Mouse (Mus musculus): ENCODE results near the gene Ccr6. TPM values are rescaled to one million over a fixed set of nuclear protein-coding genes. Genes with fewer than 3 reads are reported as not detected.
"Not testable (repeated sequence)": the region's sequence is repeated elsewhere in the genome, so short reads cannot be mapped to it uniquely, and the experiment has no call there.

The Ccr6 gene
- polyA plus RNA-seq, 1 experiment from 2014 or later: 0.46 TPM

DNA sequence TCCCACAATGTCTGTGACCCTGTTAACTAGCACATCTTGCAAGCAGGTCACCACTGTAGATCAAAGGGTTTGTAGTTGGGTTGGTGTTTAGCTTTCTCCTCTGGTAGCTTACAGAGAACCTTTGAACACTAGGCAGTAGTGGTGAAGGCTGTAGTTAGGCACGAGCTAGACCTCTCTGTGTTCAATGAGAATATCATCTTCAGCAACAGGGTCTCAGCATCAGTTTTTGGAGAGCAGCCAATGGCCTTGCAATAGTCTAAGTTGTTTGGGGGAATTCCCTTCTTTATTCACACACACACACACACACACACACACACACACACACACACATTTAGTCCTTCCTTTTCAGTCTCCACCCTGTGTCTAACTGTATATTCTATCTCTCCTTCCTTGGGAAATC lies 32.4 kb upstream of the Ccr6 start:
- Histone ChIP-seq H3K9me3 (ENCODE audit: control insufficient read depth) (no peaks in the 10 kb centered on the region), H3K4me1 (replicated peaks; ENCODE audit: control insufficient read depth, insufficient read depth, low read length) (0 out of 2 replicates have a peak, but pooled peaks cover 3% of the 10 kb centered on the region), H3K27ac (ENCODE audit: low read depth, low read length) (no peak overlapping the region), H3K4me2 (replicated peaks; ENCODE audit: low read depth) (no peak overlapping the region), H3K9ac (ENCODE audit: low read depth, low read length) (no peak overlapping the region), H3K27me3 (replicated peaks; ENCODE audit: control insufficient read depth, insufficient read depth, low read length) (no peaks in the 10 kb centered on the region), H3K4me3 (ENCODE audit: low read depth, low read length) (no peak overlapping the region), H3K36me3 (ENCODE audit: control insufficient read depth, insufficient read depth) (no peaks in the 10 kb centered on the region; the same call in 1 of the 2 replicates)
- ATAC-seq: no peak
- 61% methylated on average over 1 of the region's 1 CpGs for WGBS
- no peak for TF ChIP-seq CTCF (IDR thresholded peaks at IDR 0.05; ENCODE audit: low read depth)

DNA sequence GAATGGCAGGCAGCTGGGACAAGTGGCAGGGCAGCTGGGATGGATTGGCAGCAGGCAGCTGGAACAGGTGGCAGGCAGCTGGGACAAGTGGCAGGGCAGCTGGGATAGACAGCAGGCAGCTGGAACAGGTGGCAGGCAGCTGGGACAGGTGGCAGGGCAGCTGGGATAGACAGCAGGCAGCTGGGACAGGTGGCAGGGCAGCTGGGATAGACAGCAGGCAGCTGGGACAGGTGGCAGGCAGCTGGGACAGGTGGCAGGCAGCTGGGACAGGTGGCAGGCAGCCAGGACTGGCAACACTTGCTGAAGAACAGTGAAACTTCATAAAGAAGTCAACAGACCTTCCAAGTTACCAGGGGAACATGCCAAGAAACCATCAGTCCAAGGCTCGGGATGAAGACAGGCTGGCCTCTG lies 30.6 kb upstream of the Ccr6 start:
- H3K9ac ChIP-seq (ENCODE audit: low read depth, low read length); H3K4me2 ChIP-seq (replicated peaks; ENCODE audit: low read depth); H3K4me3 ChIP-seq (ENCODE audit: low read depth, low read length); H3K36me3 ChIP-seq (ENCODE audit: control insufficient read depth, insufficient read depth); H3K27ac ChIP-seq (ENCODE audit: low read depth, low read length); H3K27me3 ChIP-seq (replicated peaks; ENCODE audit: control insufficient read depth, insufficient read depth, low read length); ATAC-seq; H3K9me3 ChIP-seq (ENCODE audit: control insufficient read depth); H3K4me1 ChIP-seq (replicated peaks; ENCODE audit: control insufficient read depth, insufficient read depth, low read length): not testable (repeated sequence)
- 79% methylated on average over 1 of the region's 1 CpGs for WGBS

DNA sequence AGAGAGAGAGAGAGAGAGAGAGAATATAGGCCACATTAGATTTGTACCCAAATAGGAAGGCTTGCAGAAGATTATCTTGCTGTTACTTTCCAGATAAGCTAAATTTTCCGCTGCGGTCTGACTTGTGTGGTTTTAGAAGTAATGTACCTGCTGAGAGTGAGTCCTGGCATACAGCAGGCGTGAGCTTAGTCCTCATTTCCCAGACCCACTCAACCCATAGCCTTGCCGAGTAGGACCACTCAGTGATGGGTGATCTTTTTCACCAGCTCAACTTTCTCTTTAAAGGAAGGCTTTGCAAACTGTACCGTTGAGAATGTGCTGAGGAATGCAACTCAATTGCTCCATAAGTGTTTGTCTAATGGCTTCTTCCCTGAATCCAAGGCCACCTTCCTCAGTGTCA lies 29.2 kb upstream of the Ccr6 start:
- no peak for ATAC-seq
- H3K4me2 ChIP-seq (replicated peaks; ENCODE audit: low read depth): no peak overlapping the region
- H3K4me1 ChIP-seq (replicated peaks; ENCODE audit: control insufficient read depth, insufficient read depth, low read length): 0 out of 2 replicates have a peak, but pooled peaks cover 3% of the 10 kb centered on the region
- H3K4me3 ChIP-seq (ENCODE audit: low read depth, low read length): no peak overlapping the region
- H3K9me3 ChIP-seq (ENCODE audit: control insufficient read depth): no peaks in the 10 kb centered on the region
- 77% methylated on average over 5 of the region's 5 CpGs for WGBS
- H3K9ac ChIP-seq (ENCODE audit: low read depth, low read length): no peak overlapping the region
- no peak for TF ChIP-seq CTCF (IDR thresholded peaks at IDR 0.05; ENCODE audit: low read depth)
- H3K27ac ChIP-seq (ENCODE audit: low read depth, low read length): no peak overlapping the region
- H3K36me3 ChIP-seq (ENCODE audit: control insufficient read depth, insufficient read depth): no peaks in the 10 kb centered on the region; the same call in 1 of the 2 replicates
- no peaks in the 10 kb centered on the region for H3K27me3 ChIP-seq (replicated peaks; ENCODE audit: control insufficient read depth, insufficient read depth, low read length)

DNA sequence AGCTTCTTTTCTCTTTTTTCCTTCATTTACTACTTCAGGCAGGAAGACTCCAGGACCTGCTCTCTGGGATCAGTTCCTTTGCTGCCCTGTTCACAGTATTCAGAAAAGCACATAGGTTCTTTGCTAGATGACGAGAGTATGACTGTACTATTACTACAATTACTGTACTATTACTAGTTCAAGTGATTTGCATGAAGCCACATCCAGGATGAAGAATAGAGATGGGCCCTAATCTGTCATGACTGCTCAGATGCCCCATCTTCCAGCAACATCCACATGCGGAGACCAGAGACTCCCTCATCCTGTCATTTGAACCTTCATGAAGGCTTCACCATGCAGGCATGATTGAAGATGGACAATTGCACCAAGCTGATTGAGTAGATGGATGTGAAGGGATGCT lies 26.1 kb upstream of the Ccr6 start:
- WGBS: 94% methylated on average over 2 of the region's 2 CpGs
- H3K27ac ChIP-seq (ENCODE audit: low read depth, low read length): no peak overlapping the region
- ATAC-seq: no peak
- H3K4me1 ChIP-seq (replicated peaks; ENCODE audit: control insufficient read depth, insufficient read depth, low read length): no peaks in the 10 kb centered on the region
- no peaks in the 10 kb centered on the region for H3K9me3 ChIP-seq (ENCODE audit: control insufficient read depth)
- no peaks in the 10 kb centered on the region for H3K27me3 ChIP-seq (replicated peaks; ENCODE audit: control insufficient read depth, insufficient read depth, low read length)
- no peak for TF ChIP-seq CTCF (IDR thresholded peaks at IDR 0.05; ENCODE audit: low read depth)
- no peaks in the 10 kb centered on the region for H3K36me3 ChIP-seq (ENCODE audit: control insufficient read depth, insufficient read depth)
- H3K4me2 ChIP-seq (replicated peaks; ENCODE audit: low read depth): no peak overlapping the region
- no peak overlapping the region for H3K9ac ChIP-seq (ENCODE audit: low read depth, low read length)
- H3K4me3 ChIP-seq (ENCODE audit: low read depth, low read length): no peak overlapping the region

DNA sequence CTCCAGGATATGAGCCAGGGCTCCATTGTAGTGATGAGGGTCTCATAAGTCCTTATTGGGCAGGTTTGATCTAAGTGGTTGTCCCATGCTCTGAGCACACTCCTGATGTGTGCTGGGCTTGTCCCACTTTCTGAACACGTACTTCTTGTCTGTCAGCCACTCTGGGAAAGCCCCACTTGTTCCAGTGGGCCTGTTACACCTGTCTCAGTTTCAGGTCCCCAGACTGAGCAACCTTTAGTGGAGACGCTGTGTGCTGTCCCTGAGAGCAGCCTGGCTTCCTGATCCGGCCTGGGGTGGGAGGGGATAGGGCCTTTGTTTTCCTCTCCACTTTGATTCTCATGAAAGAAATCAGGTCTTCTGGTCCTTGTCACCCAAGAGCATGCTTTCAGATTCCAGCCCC lies 25.7 kb upstream of the Ccr6 start:
- H3K9ac ChIP-seq (ENCODE audit: low read depth, low read length): no peak overlapping the region
- H3K4me3 ChIP-seq (ENCODE audit: low read depth, low read length): no peak overlapping the region
- no peak for TF ChIP-seq CTCF (IDR thresholded peaks at IDR 0.05; ENCODE audit: low read depth)
- H3K9me3 ChIP-seq (ENCODE audit: control insufficient read depth): no peaks in the 10 kb centered on the region
- H3K27ac ChIP-seq (ENCODE audit: low read depth, low read length): no peak overlapping the region
- 55% methylated on average over 3 of the region's 3 CpGs for WGBS
- H3K36me3 ChIP-seq (ENCODE audit: control insufficient read depth, insufficient read depth): no peaks in the 10 kb centered on the region
- ATAC-seq: no peak
- no peaks in the 10 kb centered on the region for H3K4me1 ChIP-seq (replicated peaks; ENCODE audit: control insufficient read depth, insufficient read depth, low read length)
- H3K27me3 ChIP-seq (replicated peaks; ENCODE audit: control insufficient read depth, insufficient read depth, low read length): no peaks in the 10 kb centered on the region
- H3K4me2 ChIP-seq (replicated peaks; ENCODE audit: low read depth): no peak overlapping the region

DNA sequence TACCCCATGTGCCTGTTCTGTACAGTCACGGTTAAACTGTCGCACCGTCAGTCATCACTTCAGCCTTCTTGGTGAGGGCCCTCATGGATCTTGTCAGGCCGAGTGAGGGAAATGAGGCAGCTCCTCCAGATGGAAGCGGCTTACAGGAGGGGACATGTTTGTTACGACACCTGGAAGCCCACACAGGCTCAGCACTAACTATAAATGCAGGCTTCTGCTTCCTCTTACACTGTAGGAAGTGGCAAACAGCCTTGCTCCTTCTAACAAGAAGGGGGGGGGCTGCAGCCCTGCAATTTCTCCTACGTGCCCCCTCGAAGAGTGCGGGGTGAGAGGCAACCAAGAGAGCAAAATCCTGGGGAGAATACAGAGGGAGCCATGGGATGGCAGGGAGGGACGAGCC lies 25.2 kb upstream of the Ccr6 start:
- no peak overlapping the region for H3K4me3 ChIP-seq (ENCODE audit: low read depth, low read length)
- no peak overlapping the region for H3K9ac ChIP-seq (ENCODE audit: low read depth, low read length)
- no peaks in the 10 kb centered on the region for H3K4me1 ChIP-seq (replicated peaks; ENCODE audit: control insufficient read depth, insufficient read depth, low read length)
- no peak for TF ChIP-seq CTCF (IDR thresholded peaks at IDR 0.05; ENCODE audit: low read depth)
- no peaks in the 10 kb centered on the region for H3K9me3 ChIP-seq (ENCODE audit: control insufficient read depth)
- ATAC-seq: no peak
- H3K27ac ChIP-seq (ENCODE audit: low read depth, low read length): no peak overlapping the region
- WGBS: 79% methylated on average over 10 of the region's 10 CpGs
- no peak overlapping the region for H3K4me2 ChIP-seq (replicated peaks; ENCODE audit: low read depth)
- H3K36me3 ChIP-seq (ENCODE audit: control insufficient read depth, insufficient read depth): no peaks in the 10 kb centered on the region
- no peaks in the 10 kb centered on the region for H3K27me3 ChIP-seq (replicated peaks; ENCODE audit: control insufficient read depth, insufficient read depth, low read length)

DNA sequence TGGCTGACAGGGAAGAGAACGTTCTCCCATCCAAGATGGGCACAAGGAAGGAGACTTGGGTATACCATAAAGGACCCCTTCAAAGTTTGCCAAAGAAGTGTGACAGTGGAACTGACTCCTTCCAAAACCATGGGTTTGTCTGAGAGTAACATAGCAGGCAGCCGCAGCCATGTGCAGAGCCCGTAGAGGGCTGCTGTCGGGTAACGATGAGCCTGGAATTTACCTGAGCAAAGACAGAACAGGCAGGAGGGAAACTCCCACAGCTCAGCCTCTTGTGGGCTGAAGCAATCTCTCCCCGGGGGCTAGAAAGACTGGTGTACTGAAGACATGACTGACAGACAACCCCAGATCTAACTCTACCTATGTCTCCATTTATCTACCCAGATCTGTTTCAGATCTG lies 24.4 kb upstream of the Ccr6 start:
- Histone ChIP-seq H3K4me3 (ENCODE audit: low read depth, low read length) (no peak overlapping the region), H3K27ac (ENCODE audit: low read depth, low read length) (no peak overlapping the region), H3K9me3 (ENCODE audit: control insufficient read depth) (no peaks in the 10 kb centered on the region), H3K9ac (ENCODE audit: low read depth, low read length) (no peak overlapping the region), H3K27me3 (replicated peaks; ENCODE audit: control insufficient read depth, insufficient read depth, low read length) (no peaks in the 10 kb centered on the region), H3K4me1 (replicated peaks; ENCODE audit: control insufficient read depth, insufficient read depth, low read length) (no peaks in the 10 kb centered on the region), H3K36me3 (ENCODE audit: control insufficient read depth, insufficient read depth) (no peaks in the 10 kb centered on the region), H3K4me2 (replicated peaks; ENCODE audit: low read depth) (no peak overlapping the region)
- WGBS: 74% methylated on average over 6 of the region's 6 CpGs
- no peak for TF ChIP-seq CTCF (IDR thresholded peaks at IDR 0.05; ENCODE audit: low read depth)
- ATAC-seq: no peak
